Mouse (Mus musculus) midbrain, embryonic 14.5 days (tissue): ENCODE data around the gene Csnk1g1. TPM values are rescaled to one million over a fixed set of nuclear protein-coding genes. Genes with fewer than 3 reads are reported as not detected.

Source experiments
- ATAC-seq: fragments of 200-750 bp; cut with Nextera tagmentation; 2 replicates; pipeline ENCODE4 v1.8.0; 2017; ENCODE audit warnings: moderate number of reproducible peaks, moderate library complexity; ENCODE audit not compliant: low FRiP score, low TSS enrichment
- DNase-seq: peaks from one replicate; pipeline ENCODE4 v3.0.0-alpha.2; 2015
- H3K27ac ChIP-seq: fragments of 300-500 bp; sonication (generic); replicated peaks from 2 replicates; pipeline ENCODE4 v1.5.1; 2014; ENCODE audit warnings: mild to moderate bottlenecking, low read depth, low read length, moderate library complexity
- H3K27me3 ChIP-seq: fragments of 300-500 bp; sonication (generic); 2 replicates; pipeline ENCODE4 v1.6.1; 2014; ENCODE audit warnings: low read length, control low read depth, mixed read lengths; ENCODE audit not compliant: control insufficient read depth, insufficient read depth
- H3K36me3 ChIP-seq: fragments of 300-500 bp; sonication (generic); 2 replicates; pipeline ENCODE4 v1.6.1; 2014; ENCODE audit warnings: low read length, control low read depth; ENCODE audit not compliant: control insufficient read depth, insufficient read depth
- H3K4me1 ChIP-seq: fragments of 300-500 bp; sonication (generic); 2 replicates; pipeline ENCODE4 v1.6.1; 2014; ENCODE audit warnings: mild to moderate bottlenecking, antibody characterized with exemption, low read length, control low read depth; ENCODE audit not compliant: control insufficient read depth, insufficient read depth
- H3K4me2 ChIP-seq: fragments of 300-500 bp; sonication (generic); 2 replicates; pipeline ENCODE4 v1.6.1; 2014; ENCODE audit warnings: mild to moderate bottlenecking, low read length, moderate library complexity
- H3K4me3 ChIP-seq: fragments of 300-500 bp; sonication (generic); replicated peaks from 2 replicates; pipeline ENCODE4 v1.5.1; 2014; ENCODE audit warnings: low read depth, low read length
- H3K9ac ChIP-seq: fragments of 300-500 bp; sonication (generic); replicated peaks from 2 replicates; pipeline ENCODE4 v1.6.1; 2014; ENCODE audit warnings: mild to moderate bottlenecking, low read length, moderate library complexity
- H3K9me3 ChIP-seq: fragments of 300-500 bp; sonication (generic); 2 replicates; pipeline ENCODE4 v1.6.1; 2016; ENCODE audit warnings: low read length, control low read depth, mixed read lengths; ENCODE audit not compliant: control insufficient read depth
- WGBS: fragments of 180-500 bp; shearing (Covaris S2); extraction: QIAGEN DNeasy Blood & Tissue Kit; methylation state at CpG from one replicate; pipeline ENCODE4 v1.1.7; 2014; 5-methylcytosine and 5-hydroxymethylcytosine counted together
- polyA plus RNA-seq: library from polyadenylated mRNA; unstranded; fragments of >200 nt; fragmentation: Nextera tagmentation; extraction: Ambion mirVana; gene quantifications from 2 replicates; pipeline ENCODE4 v1.2.1, GENCODE M21; 2014

The Csnk1g1 gene
- polyA plus RNA-seq, 1 experiment from 2014 or later, result 29.9 TPM

DNA sequence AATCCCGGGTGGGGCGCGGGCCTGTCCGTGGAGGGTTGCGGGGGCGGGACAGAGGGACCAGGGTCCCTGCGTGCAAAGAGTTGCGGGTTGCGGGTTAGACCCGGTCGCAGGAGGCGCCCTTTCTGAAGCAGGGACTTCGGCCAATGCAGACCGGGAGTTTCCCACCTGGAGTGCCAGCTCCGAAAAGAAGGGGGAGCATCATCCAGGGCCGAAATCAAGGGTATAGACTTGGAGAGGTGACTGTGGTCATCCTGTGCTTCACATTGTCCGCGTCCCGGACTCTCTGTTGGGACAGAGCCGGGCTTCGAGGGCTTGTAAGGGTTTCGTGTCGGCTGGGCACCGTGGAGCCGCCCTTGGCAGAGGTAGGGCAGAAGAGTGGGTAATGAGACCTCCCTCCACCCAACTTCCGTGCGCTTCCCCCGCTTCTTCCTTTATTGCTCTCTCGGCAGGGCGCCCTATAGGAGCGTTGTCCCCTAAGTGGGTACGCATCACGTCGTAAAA lies 627 bp downstream of the Csnk1g1 start:
- DNase-seq, result peak; percentile 47
- under 1% methylated on average over 33 of the region's 34 CpGs for WGBS

DNA sequence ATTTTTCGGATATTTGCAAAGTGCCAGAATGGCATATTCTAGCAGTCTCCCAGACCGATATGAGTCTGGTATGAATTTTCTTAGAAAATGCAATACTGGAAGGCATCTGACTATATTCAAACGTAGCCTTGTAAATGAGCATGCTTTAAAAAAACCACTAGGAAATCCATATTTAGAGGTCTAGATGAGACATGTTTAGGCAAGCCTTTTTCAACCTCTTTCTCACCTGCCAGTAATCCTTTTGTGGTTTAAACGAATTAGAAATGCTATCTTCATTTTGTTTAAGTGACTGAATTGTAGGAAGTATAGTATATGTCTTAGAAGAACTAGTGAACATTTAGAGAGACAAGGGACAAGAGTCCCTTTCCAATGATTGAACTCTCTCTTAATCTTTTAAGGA lies 1.1 kb downstream of the Csnk1g1 start:
- Histone ChIP-seq H3K36me3 (no peaks in the 10 kb centered on the region), H3K4me1 (peaks cover 12% of the 10 kb centered on the region; the same call in 1 of the 2 replicates), H3K27me3 (no peaks in the 10 kb centered on the region), H3K4me3 (peak overlapping the region; percentile 85), H3K27ac (no peak overlapping the region), H3K9me3 (no peaks in the 10 kb centered on the region), H3K9ac (peak overlapping the region; percentile 78), H3K4me2 (peak overlapping the region; percentile 73)
- DNase-seq (no peak), ATAC-seq (no peak)
- WGBS, result 11% methylated on average over 4 of the region's 4 CpGs

More for the DNA sequence above, 627 bp downstream of the Csnk1g1 start:
- H3K4me2 ChIP-seq, result peak overlapping the region; percentile 73
- peaks cover 12% of the 10 kb centered on the region; the same call in 1 of the 2 replicates for H3K4me1 ChIP-seq
- peak overlapping the region; percentile 78 for H3K9ac ChIP-seq
- H3K36me3 ChIP-seq, result no peaks in the 10 kb centered on the region
- ATAC-seq, result peak; percentile 18
- no peaks in the 10 kb centered on the region for H3K27me3 ChIP-seq
- H3K27ac ChIP-seq, result peak overlapping the region; percentile 87
- no peaks in the 10 kb centered on the region for H3K9me3 ChIP-seq
- peak overlapping the region; percentile 85 for H3K4me3 ChIP-seq

DNA sequence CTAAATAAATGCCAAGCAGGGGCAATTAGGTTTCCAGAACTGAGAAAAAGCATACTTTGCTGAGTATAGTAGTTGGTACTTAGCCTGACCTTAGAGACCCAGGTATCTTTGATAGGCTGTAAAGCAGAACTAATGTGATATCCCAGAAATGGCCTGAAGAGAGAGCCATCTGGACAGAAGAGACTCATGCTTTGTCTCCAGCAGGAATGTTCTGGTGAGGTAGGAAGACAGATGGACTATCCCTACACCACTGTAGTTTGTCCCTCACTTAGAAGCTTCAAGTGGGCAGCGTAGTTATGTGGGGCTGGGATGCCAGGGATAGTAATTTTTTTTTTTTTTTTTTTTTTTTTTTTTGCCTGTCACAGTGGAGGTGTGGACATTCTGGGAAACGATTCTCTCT lies 5.3 kb downstream of the Csnk1g1 start:
- H3K27me3 ChIP-seq, result no peaks in the 10 kb centered on the region
- no peak overlapping the region for H3K9ac ChIP-seq
- no peak for DNase-seq
- H3K4me2 ChIP-seq, result no peak overlapping the region
- H3K27ac ChIP-seq, result no peak overlapping the region
- H3K9me3 ChIP-seq, result no peaks in the 10 kb centered on the region
- H3K36me3 ChIP-seq, result no peaks in the 10 kb centered on the region
- peaks cover 8% of the 10 kb centered on the region; the same call in 1 of the 2 replicates for H3K4me1 ChIP-seq
- 92% methylated on average over 2 of the region's 2 CpGs for WGBS
- no peak for ATAC-seq
- H3K4me3 ChIP-seq, result no peak overlapping the region

DNA sequence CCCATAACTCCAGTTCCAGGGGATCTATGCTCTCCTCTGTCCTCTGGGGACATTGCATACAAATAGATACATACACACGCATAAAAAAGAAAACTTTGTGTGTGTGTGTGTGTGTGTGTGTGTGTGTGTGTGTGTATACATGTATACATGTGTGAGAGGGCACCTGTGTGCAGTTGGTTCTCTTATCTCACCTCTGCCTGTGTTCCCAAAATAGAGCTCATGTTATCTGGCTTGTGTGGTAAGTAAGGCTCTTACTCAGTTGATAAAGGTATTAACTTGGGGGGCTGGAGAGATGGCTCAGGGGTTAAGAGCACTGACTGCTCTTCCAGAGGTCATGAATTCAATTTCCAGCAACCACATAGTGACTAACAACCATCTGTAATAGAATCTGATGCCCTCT lies 8.3 kb downstream of the Csnk1g1 start:
- DNase-seq (no peak), ATAC-seq (no peak)
- no peaks in the 10 kb centered on the region for H3K36me3 ChIP-seq
- H3K9ac ChIP-seq, result no peak overlapping the region
- H3K4me2 ChIP-seq, result no peak overlapping the region
- no peaks in the 10 kb centered on the region for H3K4me1 ChIP-seq
- H3K27ac ChIP-seq, result no peak overlapping the region
- no peaks in the 10 kb centered on the region for H3K9me3 ChIP-seq
- WGBS, result 96% methylated on average over 1 of the region's 1 CpGs
- no peaks in the 10 kb centered on the region for H3K27me3 ChIP-seq
- H3K4me3 ChIP-seq, result no peak overlapping the region

DNA sequence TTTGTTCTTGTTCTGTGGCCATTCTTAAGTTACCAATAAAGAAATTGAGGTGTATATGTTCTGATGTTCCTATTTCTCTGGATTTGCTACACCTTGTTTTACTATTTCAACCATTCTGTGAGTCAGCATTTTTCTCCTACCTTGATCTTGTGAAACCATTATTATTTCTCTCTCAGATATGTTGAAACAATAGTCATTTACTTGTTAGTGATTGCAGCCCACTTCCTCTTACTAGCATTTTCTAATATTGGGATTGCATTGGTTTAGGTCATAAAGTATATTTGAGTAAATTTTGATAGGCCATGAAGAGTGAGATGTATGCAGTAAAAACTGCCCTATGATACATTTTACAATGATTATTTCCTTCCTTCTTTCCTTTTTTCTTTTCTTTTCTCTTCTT lies 19.7 kb downstream of the Csnk1g1 start:
- Histone ChIP-seq H3K4me3 (no peak overlapping the region), H3K27me3 (no peaks in the 10 kb centered on the region), H3K4me1 (no peaks in the 10 kb centered on the region), H3K36me3 (no peaks in the 10 kb centered on the region), H3K4me2 (no peak overlapping the region), H3K9me3 (no peaks in the 10 kb centered on the region), H3K27ac (no peak overlapping the region), H3K9ac (no peak overlapping the region)
- ATAC-seq (no peak), DNase-seq (no peak)

DNA sequence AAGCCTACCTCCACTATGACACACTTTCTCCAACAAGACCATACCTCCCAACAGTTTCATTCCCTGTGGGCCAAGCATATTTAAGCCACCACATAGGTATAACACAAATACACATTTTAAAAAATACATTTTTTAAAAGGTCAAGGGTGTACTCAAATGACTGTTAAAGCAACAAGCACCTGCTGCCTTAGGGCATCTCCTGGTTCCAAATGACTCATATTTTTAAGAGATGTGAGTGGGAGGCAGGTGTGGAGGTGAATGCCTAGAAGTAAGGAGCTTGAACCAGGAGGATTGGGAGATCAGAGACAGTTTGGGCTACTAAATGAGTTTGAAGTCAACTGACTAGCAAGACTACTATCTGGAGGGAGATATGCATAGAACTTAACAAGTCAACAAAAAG lies 21.1 kb downstream of the Csnk1g1 start:
- H3K27ac ChIP-seq, result no peak overlapping the region
- DNase-seq (no peak), ATAC-seq (no peak)
- no peaks in the 10 kb centered on the region for H3K27me3 ChIP-seq
- H3K9me3 ChIP-seq, result no peaks in the 10 kb centered on the region
- H3K4me2 ChIP-seq, result no peak overlapping the region
- no peak overlapping the region for H3K4me3 ChIP-seq
- no peaks in the 10 kb centered on the region for H3K4me1 ChIP-seq
- no peaks in the 10 kb centered on the region for H3K36me3 ChIP-seq
- H3K9ac ChIP-seq, result no peak overlapping the region

DNA sequence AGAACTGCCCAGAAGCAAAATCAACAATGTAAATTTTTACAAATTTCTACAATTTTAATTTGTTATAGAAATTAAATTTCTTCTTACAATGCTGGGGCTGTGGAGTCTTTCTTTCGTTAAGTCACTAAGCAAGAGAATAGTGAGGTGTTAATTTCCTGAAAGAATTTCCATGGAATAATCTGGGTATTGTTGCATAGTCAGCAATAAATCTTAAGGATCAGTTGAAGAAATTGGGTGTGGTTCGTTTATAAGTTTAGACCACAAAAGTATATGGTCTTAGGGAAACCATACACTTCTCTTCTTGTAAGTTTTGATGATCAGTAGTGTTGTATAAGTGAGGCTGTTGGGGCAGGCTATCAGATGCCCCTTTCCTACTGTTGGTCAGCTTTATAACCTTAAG lies 28.8 kb downstream of the Csnk1g1 start:
- Histone ChIP-seq H3K27ac (no peak overlapping the region), H3K9ac (no peak overlapping the region), H3K9me3 (no peaks in the 10 kb centered on the region), H3K27me3 (no peaks in the 10 kb centered on the region), H3K4me3 (no peak overlapping the region), H3K4me1 (no peaks in the 10 kb centered on the region), H3K4me2 (no peak overlapping the region), H3K36me3 (no peaks in the 10 kb centered on the region)
- ATAC-seq, result no peak
- 92% methylated on average over 2 of the region's 2 CpGs for WGBS
- no peak for DNase-seq

DNA sequence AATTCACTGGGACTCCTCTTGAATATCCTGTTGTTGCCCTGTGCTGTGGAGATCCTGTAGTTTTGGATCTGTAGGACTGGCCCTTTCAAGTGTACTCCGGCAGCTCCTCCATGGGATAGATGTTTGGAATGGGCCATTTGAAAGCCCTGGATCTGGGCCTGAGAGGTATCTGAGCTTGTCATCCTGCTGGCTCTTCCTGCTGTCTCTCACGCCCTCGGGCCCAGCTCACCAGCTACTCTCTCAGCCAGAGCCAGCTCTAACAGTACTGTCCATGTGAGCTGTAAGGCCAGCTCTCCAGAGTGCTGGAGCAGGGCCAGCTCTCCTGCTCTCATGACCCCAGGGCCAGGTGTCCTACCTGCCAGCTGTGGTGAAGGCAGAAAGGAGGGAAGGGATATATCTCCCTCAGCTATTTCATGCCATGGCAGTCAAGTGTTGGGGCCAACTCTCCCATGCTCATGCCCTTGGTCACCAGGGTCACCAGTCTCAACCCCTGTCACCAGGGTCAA lies 42.4 kb downstream of the Csnk1g1 start:
- WGBS, result 96% methylated on average over 3 of the region's 3 CpGs
- Histone ChIP-seq H3K36me3 (no peaks in the 10 kb centered on the region), H3K9me3 (no peaks in the 10 kb centered on the region), H3K4me2 (no peak overlapping the region), H3K27me3 (no peaks in the 10 kb centered on the region), H3K9ac (no peak overlapping the region), H3K4me1 (no peaks in the 10 kb centered on the region), H3K27ac (no peak overlapping the region), H3K4me3 (no peak overlapping the region)
- no peak for ATAC-seq
- DNase-seq, result no peak

DNA sequence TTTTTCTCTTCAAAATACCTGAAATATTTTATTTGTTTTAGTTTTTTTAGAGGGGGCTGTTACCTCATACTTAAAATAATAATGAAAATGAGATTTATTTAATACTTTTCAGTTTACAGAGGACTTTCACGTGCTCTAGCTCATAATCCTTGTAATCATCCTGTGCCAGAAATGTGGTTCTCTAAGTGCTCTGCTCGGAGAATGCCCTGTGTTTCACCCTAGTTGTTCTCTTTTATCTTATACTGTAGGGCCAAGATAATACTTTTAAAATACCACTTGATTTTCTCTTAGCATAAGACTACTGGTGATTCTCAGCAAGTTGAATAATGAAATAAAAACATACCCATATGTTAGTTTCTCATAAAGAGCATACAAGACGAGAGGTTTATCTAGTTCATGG lies 61.3 kb downstream of the Csnk1g1 start:
- WGBS, result 87% methylated on average over 3 of the region's 3 CpGs
- ATAC-seq, result no peak
- no peak overlapping the region for H3K4me3 ChIP-seq
- H3K27ac ChIP-seq, result no peak overlapping the region
- no peak overlapping the region for H3K9ac ChIP-seq
- no peaks in the 10 kb centered on the region for H3K36me3 ChIP-seq
- DNase-seq, result no peak
- H3K4me2 ChIP-seq, result no peak overlapping the region
- H3K4me1 ChIP-seq, result no peaks in the 10 kb centered on the region
- H3K27me3 ChIP-seq, result no peaks in the 10 kb centered on the region
- H3K9me3 ChIP-seq, result no peaks in the 10 kb centered on the region
